Mouse (Mus musculus) megakaryocyte-erythroid progenitor cell, adult 5-6 weeks (primary cell): ENCODE data around the gene Dmrtc1c2. TPM values are rescaled to one million over a fixed set of nuclear protein-coding genes. Genes with fewer than 3 reads are reported as not detected.
"Not testable (repeated sequence)": the region's sequence is repeated elsewhere in the genome, so short reads cannot be mapped to it uniquely, and the experiment has no call there.

Source experiments
- ATAC-seq: replicated peaks from 2 replicates; pipeline ENCODE4 v1.8.0; 2016; ENCODE audit warnings: mild to moderate bottlenecking, inconsistent platforms; ENCODE audit not compliant: severe bottlenecking, poor library complexity, low FRiP score, low TSS enrichment
- total RNA-seq, 2 experiments: library from RNA; stranded (forward) in 1 of 2; stranded (reverse) in 1 of 2; fragments of 200-1000, 215-1000 nt in 1 of 2; fragments of >200 nt in 1 of 2; fragmentation: Nextera tagmentation in 1 of 2; gene quantifications; 2 replicates each; pipeline ENCODE4 v1.2.3; 2014 to 2017

The Dmrtc1c2 gene
- total RNA-seq (2014; fragmentation: Nextera tagmentation) = not detected in 2 replicates
- total RNA-seq (2017) = not detected in 2 replicates

DNA sequence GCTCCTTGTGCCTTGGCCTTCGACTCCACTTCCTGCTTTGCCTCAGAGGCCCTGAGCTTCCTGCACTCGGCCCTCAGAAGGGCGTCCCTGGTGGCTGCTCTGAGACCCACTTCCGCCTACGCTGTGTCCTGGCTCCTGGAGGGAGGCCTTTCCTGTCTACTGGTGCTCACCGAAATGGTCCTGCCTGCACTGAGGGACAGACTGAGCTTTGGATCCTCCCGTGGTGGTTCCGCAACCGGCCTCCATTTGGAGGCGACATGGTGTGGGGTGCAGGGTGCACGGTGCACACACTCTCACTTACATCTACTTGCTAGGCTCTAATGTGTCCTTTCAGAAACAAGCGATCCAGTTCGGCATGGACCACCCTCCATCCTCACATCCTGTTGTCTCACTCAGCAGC is at the start of gene Dmrtc1c2:
TSS of gene Dmrtc1c2 (minus strand) at position 101 of the 400 bp plus-strand sequence.
- ATAC-seq = not testable (repeated sequence)

GRCm38 (mm10) chrX:102867871-102868270 is 13.5 kb upstream of the Dmrtc1c2 start, which contains the start of gene 1700031F05Rik:
TSS of gene 1700031F05Rik (minus strand) at chrX:102867971.
- no peak for ATAC-seq

- no peak for ATAC-seq
These were observed 42.1 kb downstream of the Dmrtc1c2 start for GRCm38 (mm10) chrX:102812311-102812710.

GRCm38 (mm10) chrX:102802663-102803062 is 51.8 kb downstream of the Dmrtc1c2 start, which contains the start of gene Dmrtc1c1:
TSS of gene Dmrtc1c1 (plus strand) at chrX:102802963.
- ATAC-seq = not testable (repeated sequence)

Other genes with a start within 250 kb of the Dmrtc1c2 start
- 2.4 and 3.0 TPM in 2 replicates for gene Phka1, start 210.4 kb downstream of the Dmrtc1c2 start, total RNA-seq (2014; fragmentation: Nextera tagmentation)
- gene Phka1, start 210.4 kb downstream of the Dmrtc1c2 start, total RNA-seq (2017) = 1.1 and 3.7 TPM in 2 replicates
- gene Gm3880, start 167.6 kb downstream of the Dmrtc1c2 start, total RNA-seq (2014; fragmentation: Nextera tagmentation) = not detected in 2 replicates
- not detected in 2 replicates for gene Gm3880, start 167.6 kb downstream of the Dmrtc1c2 start, total RNA-seq (2017)
- gene Gm9112, start 147.0 kb downstream of the Dmrtc1c2 start, total RNA-seq (2014; fragmentation: Nextera tagmentation) = not detected in 2 replicates
- not detected in 2 replicates for gene Gm9112, start 147.0 kb downstream of the Dmrtc1c2 start, total RNA-seq (2017)
- not detected in 2 replicates for gene Dmrtc1b, start 146.8 kb downstream of the Dmrtc1c2 start, total RNA-seq (2014; fragmentation: Nextera tagmentation)
- not detected in 2 replicates for gene Dmrtc1b, start 146.8 kb downstream of the Dmrtc1c2 start, total RNA-seq (2017)
- gene Dmrtc1c1, start 51.7 kb downstream of the Dmrtc1c2 start, total RNA-seq (2014; fragmentation: Nextera tagmentation) = not detected in 2 replicates
- not detected in 2 replicates for gene Dmrtc1c1, start 51.7 kb downstream of the Dmrtc1c2 start, total RNA-seq (2017)
- not detected in 2 replicates for gene 1700031F05Rik, start 13.4 kb upstream of the Dmrtc1c2 start, total RNA-seq (2014; fragmentation: Nextera tagmentation)
- gene 1700031F05Rik, start 13.4 kb upstream of the Dmrtc1c2 start, total RNA-seq (2017) = not detected in 2 replicates
- gene Dmrtc1a, start 54.1 kb upstream of the Dmrtc1c2 start, total RNA-seq (2014; fragmentation: Nextera tagmentation) = not detected in 2 replicates
- not detected in 2 replicates for gene Dmrtc1a, start 54.1 kb upstream of the Dmrtc1c2 start, total RNA-seq (2017)
- gene 1700011M02Rik, start 54.3 kb upstream of the Dmrtc1c2 start, total RNA-seq (2014; fragmentation: Nextera tagmentation) = not detected in 2 replicates
- gene 1700011M02Rik, start 54.3 kb upstream of the Dmrtc1c2 start, total RNA-seq (2017) = not detected in 2 replicates
- gene 1700018G05Rik, start 73.8 kb upstream of the Dmrtc1c2 start, total RNA-seq (2014; fragmentation: Nextera tagmentation) = not detected in 2 replicates
- not detected in 2 replicates for gene 1700018G05Rik, start 73.8 kb upstream of the Dmrtc1c2 start, total RNA-seq (2017)